Mouse (Mus musculus) heart, postnatal 0 days (tissue): ENCODE measurements at regions not wholly inside any gene's neighbourhood (a gene's known extent, or its start where the extent isn't known, plus 50 kb on each side); places are given as distances from the start of the nearest gene placed in this dataset.

ENCODE experiments used
- ATAC-seq: fragments of 200-750 bp; cut with Nextera tagmentation; 2 replicates; pipeline ENCODE4 v1.8.0; 2017; ENCODE audit warnings: low read depth, moderate number of reproducible peaks, moderate library complexity; ENCODE audit not compliant: insufficient read depth
- DNase-seq: peaks from one replicate; pipeline ENCODE4 v3.0.0-alpha.2; 2016; ENCODE audit warnings: low spot score
- H3K27ac ChIP-seq: fragments of 300-500 bp; sonication (generic); 2 replicates; pipeline ENCODE4 v1.5.1; 2014; ENCODE audit warnings: low read depth, mild to moderate bottlenecking
- H3K27me3 ChIP-seq: fragments of 300-500 bp; sonication (generic); 2 replicates; pipeline ENCODE4 v1.6.1; 2014; ENCODE audit warnings: low read length, mixed read lengths; ENCODE audit not compliant: control insufficient read depth, insufficient read depth
- H3K36me3 ChIP-seq: fragments of 300-500 bp; sonication (generic); replicated peaks from 2 replicates; pipeline ENCODE4 v1.6.1; 2014; ENCODE audit warnings: low read length, mixed read lengths; ENCODE audit not compliant: control insufficient read depth, insufficient read depth
- H3K4me1 ChIP-seq: fragments of 300-500 bp; sonication (generic); 2 replicates; pipeline ENCODE4 v1.6.1; 2014; ENCODE audit warnings: antibody characterized with exemption; ENCODE audit not compliant: control insufficient read depth, insufficient read depth
- H3K4me2 ChIP-seq: fragments of 300-500 bp; sonication (generic); 2 replicates; pipeline ENCODE4 v1.6.1; 2014; ENCODE audit warnings: low read depth, mild to moderate bottlenecking, low read length, moderate library complexity
- H3K4me3 ChIP-seq: fragments of 300-500 bp; sonication (generic); 2 replicates; pipeline ENCODE4 v1.5.1; 2014; ENCODE audit warnings: low read depth, low read length
- H3K9ac ChIP-seq: fragments of 300-500 bp; sonication (generic); replicated peaks from 2 replicates; pipeline ENCODE4 v1.6.1; 2014; ENCODE audit warnings: low read depth, low read length, mixed read lengths
- H3K9me3 ChIP-seq: fragments of 300-500 bp; sonication (generic); replicated peaks from 2 replicates; pipeline ENCODE4 v1.6.1; 2016; ENCODE audit warnings: low read length; ENCODE audit not compliant: control insufficient read depth
- CTCF ChIP-seq: IDR thresholded peaks from 2 replicates; pipeline ENCODE4 v1.5.1; 2016; ENCODE audit warnings: antibody characterized with exemption, control low read depth, low read depth
- EP300 ChIP-seq: IDR thresholded peaks from 2 replicates; pipeline ENCODE4 v1.6.1; 2016; ENCODE audit warnings: antibody characterized with exemption, low read depth
- WGBS: fragments of 180-500 bp; shearing (Covaris S2); extraction: QIAGEN DNeasy Blood & Tissue Kit; methylation state at CpG from one replicate; pipeline ENCODE4 v1.1.7; 2014; 5-methylcytosine and 5-hydroxymethylcytosine counted together

DNA sequence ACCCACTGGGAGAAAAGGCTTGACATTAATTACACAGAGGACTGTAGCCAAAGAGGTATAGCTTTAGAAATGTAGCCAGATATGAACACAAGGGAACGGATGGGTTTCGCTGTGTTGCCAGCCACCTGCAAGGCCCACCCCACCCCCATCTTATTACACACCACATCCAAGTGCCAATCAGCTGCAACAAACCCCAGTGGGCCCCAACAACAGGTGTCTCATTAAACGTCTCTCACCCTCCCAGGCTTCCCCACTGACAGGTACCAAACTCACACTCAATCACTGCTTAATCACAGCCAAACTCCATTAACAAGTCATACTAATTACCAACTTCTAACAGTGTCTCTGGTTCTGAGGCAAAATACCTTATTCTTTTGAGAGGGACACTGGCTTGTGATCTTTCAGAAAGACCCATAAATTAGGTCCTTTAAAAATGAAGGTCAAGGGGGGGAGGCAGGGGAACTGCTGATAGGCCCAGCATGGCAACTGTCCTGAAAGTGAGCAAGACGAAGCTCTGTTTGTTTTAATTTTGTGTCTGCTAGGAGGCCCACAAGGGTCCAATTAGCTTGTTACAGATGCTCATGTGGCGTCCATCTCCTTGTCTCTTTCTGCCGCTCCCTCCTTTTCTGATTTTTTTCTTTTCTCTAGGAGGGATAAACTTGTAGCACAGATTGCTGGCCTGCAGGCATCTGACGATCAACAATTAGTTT is 115.4 kb upstream of the Arrdc4 start:
- TF ChIP-seq CTCF = no peak
- TF ChIP-seq EP300 = no peak
- WGBS = 59% methylated on average over 7 of the region's 7 CpGs
- ATAC-seq = no peak

DNA sequence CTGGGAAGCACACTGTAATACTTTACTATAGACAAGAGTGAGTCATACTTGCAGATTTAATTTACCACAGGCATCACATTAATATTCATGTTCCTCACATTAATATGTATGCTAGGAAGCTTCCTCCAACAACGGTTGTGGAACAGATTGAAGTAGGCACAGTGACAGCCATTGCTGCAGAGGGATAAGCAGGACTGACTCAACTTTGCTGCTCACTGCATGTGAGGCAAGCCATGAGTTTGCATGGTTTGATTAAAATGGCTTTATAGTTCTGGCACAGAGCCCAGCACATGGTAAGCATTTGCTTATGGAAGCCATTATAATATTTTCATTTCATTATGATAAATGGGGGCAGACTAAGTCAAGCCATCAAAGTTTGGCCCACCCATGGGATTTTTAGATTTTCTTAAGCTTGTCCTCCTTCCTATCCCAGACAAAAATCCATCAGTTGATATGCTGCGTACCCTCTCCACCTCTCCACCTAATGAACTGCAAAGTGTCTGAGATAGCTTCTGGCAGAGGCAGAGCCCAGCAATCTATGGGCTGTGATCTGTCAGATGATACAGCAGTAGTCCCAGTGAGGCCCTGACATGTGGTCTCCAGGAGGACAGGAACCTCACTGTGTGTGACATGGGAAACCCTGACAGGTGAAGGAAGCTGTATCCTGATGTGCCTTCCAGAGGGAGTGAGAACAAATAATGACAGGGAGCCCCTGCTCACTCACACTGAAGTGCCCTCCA is 109.6 kb upstream of the Arrdc4 start:
- Histone ChIP-seq H3K27ac (no peak overlapping the region), H3K27me3 (no peaks in the 10 kb centered on the region), H3K9me3 (no peaks in the 10 kb centered on the region), H3K9ac (no peak overlapping the region), H3K4me1 (no peaks in the 10 kb centered on the region), H3K36me3 (no peaks in the 10 kb centered on the region), H3K4me3 (no peak overlapping the region), H3K4me2 (no peak overlapping the region)
- TF ChIP-seq EP300 = no peak
- TF ChIP-seq CTCF = no peak
- 50% methylated on average over 2 of the region's 2 CpGs for WGBS
- DNase-seq (no peak), ATAC-seq (no peak)

More for the DNA sequence above, 115.4 kb upstream of the Arrdc4 start:
- no peaks in the 10 kb centered on the region for H3K4me1 ChIP-seq
- H3K27me3 ChIP-seq = no peaks in the 10 kb centered on the region
- H3K4me3 ChIP-seq = no peak overlapping the region
- no peaks in the 10 kb centered on the region for H3K9me3 ChIP-seq
- no peak overlapping the region for H3K27ac ChIP-seq
- H3K9ac ChIP-seq = no peak overlapping the region
- H3K36me3 ChIP-seq = no peaks in the 10 kb centered on the region
- DNase-seq = no peak
- H3K4me2 ChIP-seq = no peak overlapping the region

DNA sequence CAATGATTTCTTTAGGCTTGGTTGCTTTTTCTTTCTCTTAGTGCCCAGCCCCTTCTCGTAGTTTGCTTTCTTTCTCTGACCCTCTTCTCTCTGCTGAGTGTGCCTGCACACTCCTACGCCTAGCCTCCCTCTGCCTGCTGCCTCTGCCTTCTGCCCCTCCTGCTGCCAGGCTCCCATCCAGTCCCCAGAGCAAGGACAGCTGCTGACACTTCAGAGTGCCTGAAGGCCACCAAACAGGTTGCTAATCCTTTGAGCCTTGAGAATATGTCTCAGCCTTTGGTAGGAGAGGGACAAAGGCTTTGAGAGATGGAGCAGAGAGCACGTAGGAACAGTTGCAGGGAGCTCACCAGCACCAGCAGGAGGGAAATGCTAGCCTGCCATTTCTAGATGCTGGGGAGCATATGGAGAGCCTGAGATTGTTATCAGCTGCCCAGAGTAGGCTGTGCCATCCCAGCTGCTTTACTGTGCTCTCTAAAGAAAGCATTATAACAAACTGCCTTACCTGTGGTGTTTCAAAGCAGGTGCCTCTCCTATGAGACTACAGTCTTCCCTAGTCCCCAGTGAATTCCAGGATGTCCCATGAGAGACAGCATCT is 103.0 kb upstream of the Arrdc4 start:
- DNase-seq (no peak), ATAC-seq (no peak)
- no peak overlapping the region for H3K9ac ChIP-seq
- WGBS = 39% methylated on average over 3 of the region's 3 CpGs
- H3K27me3 ChIP-seq = no peaks in the 10 kb centered on the region
- TF ChIP-seq EP300 = no peak
- TF ChIP-seq CTCF = no peak
- no peaks in the 10 kb centered on the region for H3K9me3 ChIP-seq
- no peak overlapping the region for H3K27ac ChIP-seq
- no peak overlapping the region for H3K4me3 ChIP-seq
- H3K4me1 ChIP-seq = no peaks in the 10 kb centered on the region
- no peak overlapping the region for H3K4me2 ChIP-seq
- H3K36me3 ChIP-seq = no peaks in the 10 kb centered on the region

DNA sequence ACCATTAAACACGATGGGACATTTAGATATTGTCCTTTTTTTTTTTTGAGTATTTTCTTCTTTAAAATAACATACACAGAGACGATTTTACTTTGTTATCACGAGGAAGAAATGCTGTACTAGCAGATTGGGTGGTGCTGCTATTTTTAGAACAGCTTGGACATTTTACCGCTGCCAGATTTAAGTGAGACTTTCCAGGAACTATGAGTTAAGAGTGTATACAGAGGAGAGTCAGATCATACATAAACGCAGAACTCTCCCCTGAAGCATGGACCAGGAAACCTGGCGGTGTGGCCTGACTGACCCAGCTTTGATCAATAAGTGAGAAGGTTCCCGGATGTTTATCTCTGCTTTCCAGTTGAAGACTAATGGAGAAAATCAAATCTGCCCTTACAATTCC is 95.6 kb upstream of the Arrdc4 start:
- TF ChIP-seq EP300 (no peak), CTCF (no peak)
- Histone ChIP-seq H3K27me3 (no peaks in the 10 kb centered on the region), H3K4me1 (peaks cover 9% of the 10 kb centered on the region), H3K9me3 (no peaks in the 10 kb centered on the region), H3K4me3 (no peak overlapping the region), H3K27ac (no peak overlapping the region), H3K36me3 (no peaks in the 10 kb centered on the region), H3K9ac (no peak overlapping the region), H3K4me2 (peak overlapping the region; percentile 34)
- DNase-seq = peak; percentile 62
- 11% methylated on average over 7 of the region's 7 CpGs for WGBS
- no peak for ATAC-seq

DNA sequence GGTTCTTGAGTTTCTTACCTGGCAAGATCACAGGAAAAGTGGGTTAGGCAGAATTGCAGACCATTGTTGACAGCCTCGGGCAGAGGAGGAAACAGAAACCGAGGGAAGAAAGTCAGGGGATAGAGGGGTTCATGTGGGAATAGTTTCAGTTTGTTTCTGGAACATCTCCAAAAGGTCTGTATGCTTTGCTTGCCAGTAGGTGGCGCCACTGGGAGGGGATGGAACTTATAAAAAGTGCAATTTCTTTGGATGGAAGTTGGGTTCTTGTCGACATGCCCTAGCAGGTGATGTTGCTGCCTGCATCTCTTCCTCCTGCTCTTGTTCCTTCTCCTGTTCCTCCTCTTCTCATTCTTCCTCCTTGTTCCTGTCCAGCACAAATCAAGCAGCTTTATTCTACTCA is 94.3 kb upstream of the Arrdc4 start:
- Histone ChIP-seq H3K9ac (no peak overlapping the region), H3K27ac (no peak overlapping the region), H3K36me3 (no peaks in the 10 kb centered on the region), H3K4me2 (no peak overlapping the region), H3K27me3 (no peaks in the 10 kb centered on the region), H3K4me3 (no peak overlapping the region), H3K9me3 (no peaks in the 10 kb centered on the region), H3K4me1 (peaks cover 9% of the 10 kb centered on the region)
- DNase-seq (no peak), ATAC-seq (no peak)
- 37% methylated on average over 4 of the region's 4 CpGs for WGBS
- TF ChIP-seq CTCF (peak; percentile 33; the same call in 1 of the 2 replicates), EP300 (no peak)
